Mouse (Mus musculus): ENCODE data around the gene Mrps36. TPM values are rescaled to one million over a fixed set of nuclear protein-coding genes. Genes with fewer than 3 reads are reported as not detected.
"Not testable (repeated sequence)": the region's sequence is repeated elsewhere in the genome, so short reads cannot be mapped to it uniquely, and the experiment has no call there.

The Mrps36 gene
- polyA plus RNA-seq, 1 experiment from 2014 or later = 162 TPM

DNA sequence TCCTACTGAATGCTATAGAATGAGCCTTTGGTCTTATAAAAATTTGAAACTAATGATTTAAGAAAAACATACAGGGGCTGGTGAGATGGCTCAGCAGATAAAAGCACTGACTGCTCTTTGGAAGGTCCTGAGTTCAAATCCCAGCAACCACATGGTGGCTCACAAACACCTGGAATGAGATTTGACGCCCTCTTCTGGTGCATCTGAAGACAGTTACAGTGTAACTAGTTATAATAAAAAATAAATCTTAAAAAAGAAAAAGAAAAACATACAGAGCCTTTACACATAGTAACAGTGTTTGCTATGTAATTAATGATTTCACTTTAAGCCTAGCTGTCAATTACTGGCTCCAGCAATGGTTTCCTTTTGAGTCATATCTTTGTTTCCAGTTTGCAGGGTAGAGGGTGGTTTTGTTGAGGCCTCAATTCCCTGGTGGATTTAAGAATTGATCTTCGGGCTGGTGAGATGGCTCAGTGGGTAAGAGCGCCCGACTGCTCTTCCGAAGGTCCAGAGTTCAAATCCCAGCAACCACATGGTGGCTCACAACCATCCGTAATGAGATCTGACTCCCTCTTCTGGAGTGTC lies 12.9 kb downstream of the Mrps36 start:
- Histone ChIP-seq H3K27ac (replicated peaks) (peak overlapping the region; percentile 94), H3K4me2 (replicated peaks; ENCODE audit: low read depth) (peak overlapping the region; percentile 40; the same call in 1 of the 2 replicates)
- ATAC-seq (ENCODE audit: low FRiP score, low TSS enrichment); H3K4me3 ChIP-seq (ENCODE audit: low read depth, low read length); DNase-seq (ENCODE audit: low spot score); H3K4me1 ChIP-seq (replicated peaks; ENCODE audit: control insufficient read depth, insufficient read depth); H3K36me3 ChIP-seq (ENCODE audit: control insufficient read depth, insufficient read depth, low read length); H3K27me3 ChIP-seq (ENCODE audit: control insufficient read depth, insufficient read depth, low read length); H3K9ac ChIP-seq (ENCODE audit: low read length); H3K9me3 ChIP-seq (ENCODE audit: control insufficient read depth, low read length): not testable (repeated sequence)
- WGBS = 84% methylated on average over 5 of the region's 6 CpGs
- peak; percentile 42; the same call in 1 of the 2 replicates for TF ChIP-seq CTCF (IDR thresholded peaks at IDR 0.05; ENCODE audit: low read depth)

- Histone ChIP-seq H3K4me1 (replicated peaks; ENCODE audit: control insufficient read depth, insufficient read depth) (0 out of 2 replicates have a peak, but pooled peaks cover 3% of the 10 kb centered on the region), H3K4me2 (replicated peaks; ENCODE audit: low read depth) (peak within 1 kb of the TSS; percentile 90), H3K27ac (replicated peaks) (peak within 1 kb of the TSS; percentile 94), H3K27me3 (ENCODE audit: control insufficient read depth, insufficient read depth, low read length) (no peaks in the 10 kb centered on the region), H3K36me3 (ENCODE audit: control insufficient read depth, insufficient read depth, low read length) (peaks cover 4% of the 10 kb centered on the region; the same call in 1 of the 2 replicates), H3K9ac (ENCODE audit: low read length) (peak within 1 kb of the TSS; percentile 92), H3K4me3 (ENCODE audit: low read depth, low read length) (peak within 1 kb of the TSS; percentile 86), H3K9me3 (ENCODE audit: control insufficient read depth, low read length) (no peaks in the 10 kb centered on the region)
- under 1% methylated on average over 19 of the region's 19 CpGs for WGBS
- DNase-seq (ENCODE audit: low spot score) (peak; percentile 96), ATAC-seq (ENCODE audit: low FRiP score, low TSS enrichment) (peak; percentile 99)
- TF ChIP-seq CTCF (IDR thresholded peaks at IDR 0.05; ENCODE audit: low read depth) (no peak), EP300 (optimal IDR thresholded peaks at IDR 0.05) (peak; percentile 26)
Measured at GRCm38 (mm10) chr13:100730861-100731176, 13.6 kb downstream of the Mrps36 start, which contains the start of gene Cdk7. Gene Cdk7 (minus strand): TSS chr13:100730939.

GRCm38 (mm10) chr13:100730153-100730860 lies 14.2 kb downstream of the Mrps36 start:
- Histone ChIP-seq H3K9ac (ENCODE audit: low read length) (peak overlapping the region; percentile 92), H3K4me3 (ENCODE audit: low read depth, low read length) (peak overlapping the region; percentile 86), H3K27ac (replicated peaks) (peak overlapping the region; percentile 94), H3K4me2 (replicated peaks; ENCODE audit: low read depth) (peak overlapping the region; percentile 90), H3K4me1 (replicated peaks; ENCODE audit: control insufficient read depth, insufficient read depth) (0 out of 2 replicates have a peak, but pooled peaks cover 3% of the 10 kb centered on the region), H3K27me3 (ENCODE audit: control insufficient read depth, insufficient read depth, low read length) (no peaks in the 10 kb centered on the region), H3K36me3 (ENCODE audit: control insufficient read depth, insufficient read depth, low read length) (peaks cover 6% of the 10 kb centered on the region; the same call in 1 of the 2 replicates), H3K9me3 (ENCODE audit: control insufficient read depth, low read length) (no peaks in the 10 kb centered on the region)
- WGBS = under 1% methylated on average over 30 of the region's 30 CpGs
- no peak for ATAC-seq (ENCODE audit: low FRiP score, low TSS enrichment)
- TF ChIP-seq EP300 (optimal IDR thresholded peaks at IDR 0.05) (no peak), CTCF (IDR thresholded peaks at IDR 0.05; ENCODE audit: low read depth) (no peak)
- peak; percentile 38 for DNase-seq (ENCODE audit: low spot score)

- H3K36me3 ChIP-seq (ENCODE audit: control insufficient read depth, insufficient read depth, low read length); H3K4me1 ChIP-seq (replicated peaks; ENCODE audit: control insufficient read depth, insufficient read depth); DNase-seq (ENCODE audit: low spot score); H3K9ac ChIP-seq (ENCODE audit: low read length); ATAC-seq (ENCODE audit: low FRiP score, low TSS enrichment); H3K27me3 ChIP-seq (ENCODE audit: control insufficient read depth, insufficient read depth, low read length); H3K9me3 ChIP-seq (ENCODE audit: control insufficient read depth, low read length); H3K4me2 ChIP-seq (replicated peaks; ENCODE audit: low read depth); H3K27ac ChIP-seq (replicated peaks); H3K4me3 ChIP-seq (ENCODE audit: low read depth, low read length): not testable (repeated sequence)
- 0 out of 2 replicates have a peak, but pooled peaks have one; percentile 8 for TF ChIP-seq CTCF (IDR thresholded peaks at IDR 0.05; ENCODE audit: low read depth)
- WGBS = 91% methylated on average over 4 of the region's 4 CpGs
Measured at GRCm38 (mm10) chr13:100728530-100728929, 15.9 kb downstream of the Mrps36 start.

DNA sequence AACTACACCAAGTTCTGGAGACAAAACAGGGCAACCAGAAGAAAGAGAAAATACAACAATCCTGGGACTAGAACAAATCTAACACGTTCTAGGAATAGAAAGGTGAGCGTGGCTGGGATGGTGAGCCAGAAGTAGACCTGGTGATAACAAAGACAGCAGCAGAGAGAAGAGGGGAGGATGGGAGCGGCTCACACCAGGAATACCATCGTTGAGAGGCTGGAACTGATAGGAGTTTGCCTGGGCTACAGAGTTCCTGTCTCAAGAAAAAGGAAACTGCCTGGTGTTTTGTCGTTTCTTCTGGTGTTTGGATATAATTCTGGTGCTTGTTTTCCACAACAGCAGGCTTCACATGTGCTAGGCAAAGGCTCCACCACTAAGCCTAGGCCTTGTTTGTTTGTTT lies 16.4 kb downstream of the Mrps36 start:
- Histone ChIP-seq H3K27ac (replicated peaks) (no peak overlapping the region), H3K9ac (ENCODE audit: low read length) (no peak overlapping the region), H3K27me3 (ENCODE audit: control insufficient read depth, insufficient read depth, low read length) (no peaks in the 10 kb centered on the region), H3K9me3 (ENCODE audit: control insufficient read depth, low read length) (no peaks in the 10 kb centered on the region), H3K4me2 (replicated peaks; ENCODE audit: low read depth) (no peak overlapping the region), H3K4me1 (replicated peaks; ENCODE audit: control insufficient read depth, insufficient read depth) (0 out of 2 replicates have a peak, but pooled peaks cover 3% of the 10 kb centered on the region), H3K4me3 (ENCODE audit: low read depth, low read length) (no peak overlapping the region), H3K36me3 (ENCODE audit: control insufficient read depth, insufficient read depth, low read length) (peaks cover 5% of the 10 kb centered on the region; the same call in 1 of the 2 replicates)
- no peak for ATAC-seq (ENCODE audit: low FRiP score, low TSS enrichment)
- 89% methylated on average over 5 of the region's 5 CpGs for WGBS
- no peak for DNase-seq (ENCODE audit: low spot score)
- no peak for TF ChIP-seq CTCF (IDR thresholded peaks at IDR 0.05; ENCODE audit: low read depth)
- no peak for TF ChIP-seq EP300 (optimal IDR thresholded peaks at IDR 0.05)

- DNase-seq (ENCODE audit: low spot score) (no peak), ATAC-seq (ENCODE audit: low FRiP score, low TSS enrichment) (no peak)
- H3K9ac ChIP-seq (ENCODE audit: low read length) = no peak overlapping the region
- no peak overlapping the region for H3K4me2 ChIP-seq (replicated peaks; ENCODE audit: low read depth)
- 87% methylated on average over 10 of the region's 10 CpGs for WGBS
- H3K4me3 ChIP-seq (ENCODE audit: low read depth, low read length) = no peak overlapping the region
- no peaks in the 10 kb centered on the region for H3K9me3 ChIP-seq (ENCODE audit: control insufficient read depth, low read length)
- no peak overlapping the region for H3K27ac ChIP-seq (replicated peaks)
- H3K4me1 ChIP-seq (replicated peaks; ENCODE audit: control insufficient read depth, insufficient read depth) = 0 out of 2 replicates have a peak, but pooled peaks cover 3% of the 10 kb centered on the region
- peaks cover 8% of the 10 kb centered on the region; the same call in 1 of the 2 replicates for H3K36me3 ChIP-seq (ENCODE audit: control insufficient read depth, insufficient read depth, low read length)
- H3K27me3 ChIP-seq (ENCODE audit: control insufficient read depth, insufficient read depth, low read length) = no peaks in the 10 kb centered on the region
- TF ChIP-seq EP300 (optimal IDR thresholded peaks at IDR 0.05) (no peak), CTCF (IDR thresholded peaks at IDR 0.05; ENCODE audit: low read depth) (no peak)
Measured at GRCm38 (mm10) chr13:100725194-100725593, 19.3 kb downstream of the Mrps36 start.
